Mouse (Mus musculus): Measurements from ENCODE around the gene Ltbp2. TPM values are rescaled to one million over a fixed set of nuclear protein-coding genes. Genes with fewer than 3 reads are reported as not detected.
A peak's percentile ranks its signal among the peaks of the same experiment; 100 is the strongest.

Ltbp2 gene
- total and polyA plus RNA-seq, 3 experiments: 6.6 to 11.9 (median 11.8) TPM

DNA sequence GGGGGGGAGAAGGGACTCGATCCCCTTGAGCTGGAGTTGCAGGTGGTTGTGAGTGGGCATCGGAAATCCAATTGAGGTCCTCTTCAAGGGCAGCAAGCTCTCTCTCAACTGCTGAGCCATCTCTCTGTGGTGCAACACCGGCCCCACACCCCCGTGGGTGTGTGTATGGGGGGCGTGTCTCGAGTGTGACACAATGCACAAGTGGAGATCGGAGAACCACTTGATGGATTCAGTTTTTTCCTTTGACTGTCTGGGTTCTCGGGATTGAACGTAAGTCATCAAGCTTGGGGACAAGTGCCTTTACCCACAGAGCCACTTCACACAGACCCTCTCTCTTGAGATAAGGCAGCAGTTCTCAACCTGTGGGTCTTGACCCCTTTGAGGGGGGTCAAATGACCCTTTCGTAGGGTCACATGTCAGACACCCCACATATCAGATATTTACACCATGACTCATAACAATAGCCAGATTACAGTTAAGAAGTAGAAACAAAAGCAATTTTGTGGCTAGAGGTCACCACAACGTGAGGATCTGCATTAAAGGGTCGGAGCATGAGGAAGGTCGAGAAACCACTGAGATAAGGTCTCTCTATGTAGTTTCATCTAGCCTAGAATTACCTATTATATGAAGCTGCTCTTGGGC is 112.6 kb downstream of the Ltbp2 start:
- DNase-seq: no peak

DNA sequence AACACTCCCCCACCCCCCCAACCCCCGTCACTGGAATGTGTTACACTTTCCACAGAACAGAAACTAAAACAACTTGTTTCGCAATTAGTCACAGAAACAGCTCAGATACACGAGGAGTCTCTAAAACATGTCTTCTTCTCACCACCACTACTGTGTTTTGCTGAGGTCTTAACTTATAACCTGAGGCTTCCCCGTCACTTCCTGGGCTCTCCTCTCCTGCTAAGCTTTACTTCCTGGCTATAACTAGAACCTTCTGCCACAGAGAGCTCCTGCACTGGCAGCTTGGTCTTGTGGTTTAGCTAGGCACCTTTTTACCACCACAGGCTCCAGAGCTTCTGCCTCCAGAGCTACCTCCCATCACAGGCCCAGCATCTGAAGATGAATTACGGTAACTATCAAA is 113.8 kb downstream of the Ltbp2 start:
- DNase-seq: no peak

DNA sequence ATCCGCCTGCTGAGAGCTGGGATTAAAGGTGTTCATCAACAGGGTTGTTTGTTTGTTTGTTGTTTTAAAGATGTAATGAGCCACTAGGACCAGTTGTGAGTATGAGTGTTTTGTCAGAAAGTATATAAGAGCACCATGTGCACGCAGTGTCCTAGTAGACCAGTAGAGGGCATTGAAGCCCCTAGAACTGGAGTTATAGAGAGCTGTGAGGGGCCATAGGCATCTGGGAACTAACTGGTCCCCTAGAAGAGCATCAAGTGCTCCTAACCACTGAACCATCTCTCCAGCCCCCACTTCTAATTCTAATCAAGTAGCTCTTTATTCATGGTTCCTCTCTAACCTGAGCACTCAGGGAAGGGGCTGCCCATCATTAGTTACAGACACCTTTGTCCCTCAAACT is 117.3 kb downstream of the Ltbp2 start:
- no peak for DNase-seq

DNA sequence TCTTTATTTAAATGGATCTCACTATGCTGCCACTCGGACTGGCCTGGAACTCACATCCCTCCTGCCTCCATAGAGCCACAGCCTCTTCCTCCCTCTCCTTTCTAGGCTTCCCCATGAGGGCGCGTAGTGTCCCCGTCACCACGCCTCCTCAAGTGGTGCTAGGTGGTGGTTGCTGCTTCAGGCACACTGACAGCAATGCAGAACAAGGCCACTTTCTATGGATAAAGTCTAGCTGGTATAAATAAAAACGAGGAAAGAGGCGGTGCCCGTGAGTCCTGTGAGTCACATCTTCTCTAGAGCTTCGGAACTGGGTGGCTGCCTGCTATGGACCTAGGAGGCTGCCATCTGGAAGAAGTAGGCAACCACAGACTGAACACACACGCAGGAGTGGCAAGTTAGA is 120.3 kb downstream of the Ltbp2 start:
- DNase-seq: no peak

DNA sequence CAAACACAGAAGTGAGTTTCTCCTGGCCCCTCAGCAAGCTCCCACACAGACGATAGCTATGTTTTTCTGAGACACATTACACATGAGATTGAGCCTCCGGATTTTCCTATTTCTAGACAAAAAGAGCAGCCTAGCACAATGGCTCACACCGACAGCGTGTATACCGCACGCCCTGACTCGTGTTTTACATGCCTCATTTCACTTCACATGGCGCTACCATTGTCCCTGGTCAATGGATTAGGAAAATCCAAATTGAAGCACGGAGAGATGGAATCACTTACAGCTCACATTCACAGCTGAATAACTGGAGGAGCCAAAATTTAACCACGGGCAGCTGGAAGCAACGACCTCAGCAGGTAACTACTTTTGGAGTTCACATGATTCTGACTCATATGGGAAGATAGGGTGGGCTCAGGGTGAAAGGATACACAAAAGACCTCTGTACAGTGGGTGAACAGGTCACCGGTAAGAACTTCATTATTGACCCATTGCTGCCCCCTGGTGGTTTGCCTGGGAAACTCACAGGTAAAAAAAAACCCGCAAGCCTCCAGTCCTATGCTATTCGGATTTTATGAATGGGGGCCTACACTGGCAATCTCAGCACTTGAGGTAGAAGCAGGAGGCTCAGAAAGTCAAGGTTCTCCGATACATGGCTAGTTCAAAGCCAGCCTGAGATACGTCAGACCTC is 121.2 kb downstream of the Ltbp2 start:
- peak; percentile 44 for DNase-seq

DNA sequence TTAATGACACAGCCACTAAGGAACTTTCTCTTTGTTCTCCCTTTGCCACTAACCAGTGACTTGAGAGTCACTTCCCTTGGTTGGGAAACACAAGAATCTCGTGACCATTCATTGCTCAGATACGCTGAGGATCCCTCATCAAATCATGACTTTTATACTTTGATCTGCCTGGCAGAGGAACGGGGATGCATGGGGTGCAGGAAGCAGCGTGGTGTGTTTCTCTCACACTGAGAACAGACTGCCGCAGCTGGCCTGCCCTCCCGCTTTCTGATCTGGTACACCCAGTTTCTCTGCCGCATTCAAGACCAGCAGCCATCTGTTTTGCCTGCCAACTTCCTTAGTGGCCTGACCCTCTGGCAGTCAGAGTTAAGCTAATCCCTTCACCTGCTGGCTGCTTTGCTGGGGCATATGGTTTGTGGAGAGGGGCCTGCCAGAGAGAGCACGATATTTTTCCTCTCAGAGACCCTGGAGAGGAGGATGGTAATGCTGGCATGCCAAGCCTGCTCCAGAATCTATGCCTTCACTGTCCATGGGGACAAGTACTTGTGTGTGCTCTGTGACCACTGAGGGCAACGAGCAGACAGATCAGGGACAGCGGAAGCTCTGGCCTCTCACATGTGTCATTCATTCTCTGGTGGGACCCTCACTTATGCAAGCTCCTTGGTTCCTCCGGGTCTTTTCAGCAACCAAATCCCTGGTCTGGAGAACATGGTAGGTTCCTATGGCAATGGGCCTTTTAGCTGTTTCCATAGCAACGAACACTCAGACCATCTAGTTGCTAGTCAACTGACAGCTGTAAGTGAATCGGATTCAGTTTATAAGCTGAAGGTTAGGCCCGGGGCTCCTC is 124.0 kb downstream of the Ltbp2 start:
- no peak for DNase-seq

DNA sequence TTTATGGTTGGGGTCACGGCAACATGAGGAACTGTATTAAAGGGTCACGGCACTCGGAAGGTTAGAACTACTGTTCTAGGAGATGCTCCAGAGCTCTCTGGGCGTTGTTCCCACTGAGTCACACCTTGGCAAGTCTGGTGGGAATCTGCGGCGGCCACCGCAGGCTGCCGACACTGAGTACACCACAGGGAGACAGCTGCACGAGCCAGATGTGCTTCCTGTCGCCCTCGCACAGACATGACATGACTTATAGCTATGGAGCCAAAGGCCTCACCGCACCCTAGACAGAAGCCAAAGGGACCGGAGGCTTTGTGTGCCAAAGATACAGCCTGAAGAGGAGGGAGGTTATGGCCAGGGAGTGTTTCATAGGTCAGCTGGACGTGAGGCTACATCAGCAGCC is 125.7 kb downstream of the Ltbp2 start:
- peak; percentile 66 for DNase-seq

DNA sequence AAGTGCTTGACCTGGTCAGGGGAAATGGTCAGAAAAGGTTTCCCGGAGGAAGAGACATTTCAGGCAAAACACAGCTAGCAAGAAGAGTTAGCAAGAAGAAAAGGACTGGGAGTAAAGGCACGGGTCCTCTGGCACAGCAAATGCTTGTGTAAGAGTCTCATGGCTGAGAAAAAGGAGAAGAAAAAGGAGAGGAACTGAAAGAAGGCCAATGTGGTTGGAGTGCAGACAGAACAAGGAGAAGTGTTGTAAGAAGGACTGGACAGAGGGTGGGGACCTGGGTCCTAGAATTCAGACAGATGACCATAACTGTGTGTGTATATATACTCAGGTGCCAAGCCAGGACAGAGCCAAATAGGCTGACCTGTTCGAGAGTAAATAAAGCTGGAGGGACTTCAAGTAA is 128.2 kb downstream of the Ltbp2 start:
- no peak for DNase-seq

DNA sequence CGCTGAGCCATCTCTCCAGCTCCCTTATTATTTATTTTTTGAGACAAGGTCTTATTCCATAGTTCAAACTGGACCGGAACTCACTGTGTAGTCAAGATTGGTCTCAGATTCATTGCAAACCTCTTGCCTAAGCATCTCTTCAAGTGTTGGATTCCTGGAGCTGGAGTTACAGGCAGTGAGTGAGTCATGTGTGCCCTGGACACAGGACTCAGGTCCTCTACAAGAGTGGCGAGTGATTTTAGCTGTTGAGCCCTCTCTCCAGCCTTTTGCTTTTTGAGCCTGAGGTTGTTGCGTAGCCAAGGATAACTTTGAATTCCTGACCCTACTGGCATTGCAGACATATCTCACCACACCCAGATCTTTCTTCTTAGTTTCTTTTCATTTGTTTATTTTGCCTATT is 130.6 kb downstream of the Ltbp2 start:
- DNase-seq: no peak

DNA sequence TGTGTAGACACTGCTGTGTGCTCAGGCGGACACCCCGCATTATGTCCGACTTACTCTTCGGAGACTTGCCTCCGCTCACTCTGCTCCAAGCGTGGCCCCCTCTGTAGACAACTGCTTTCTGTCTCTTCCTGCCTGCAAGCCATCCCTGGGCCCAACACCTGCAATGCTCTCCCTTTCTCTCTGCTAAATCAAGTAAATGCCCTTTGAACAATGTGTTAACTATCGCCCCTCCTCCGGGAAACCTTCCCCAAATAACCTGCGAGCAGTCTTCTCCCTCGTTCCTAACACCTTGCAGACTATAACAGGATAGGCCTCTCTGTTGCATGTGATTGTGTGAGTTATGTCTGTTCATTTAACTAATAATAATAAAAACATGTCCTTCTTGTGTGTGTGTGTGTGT is 132.8 kb downstream of the Ltbp2 start:
- DNase-seq: no peak

DNA sequence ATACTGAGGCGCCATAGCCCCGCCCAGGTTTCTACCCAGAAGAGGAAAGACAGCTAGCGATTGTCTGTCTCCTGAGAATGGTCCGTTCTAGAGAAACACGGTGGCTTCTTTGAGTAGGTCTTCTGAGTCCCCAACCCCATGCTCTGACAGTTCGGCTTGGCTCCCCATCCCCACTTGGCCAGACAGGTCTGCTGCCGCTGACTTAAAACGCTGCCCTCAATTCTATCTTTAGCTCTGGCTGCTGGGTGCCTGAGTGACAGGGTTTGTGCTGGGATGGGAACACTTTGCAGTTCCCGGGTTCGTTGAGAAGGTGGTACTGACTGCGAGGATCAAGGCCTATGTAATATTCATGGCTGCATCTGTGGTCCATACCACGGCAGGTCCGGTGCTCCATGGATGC is 143.0 kb downstream of the Ltbp2 start:
- DNase-seq: no peak

Other genes with a start within 250 kb of the Ltbp2 start
- not detected for gene Vrtn, start 235.5 kb downstream of the Ltbp2 start, total RNA-seq (2021)
- gene Vrtn, start 235.5 kb downstream of the Ltbp2 start, polyA plus RNA-seq (2012; rRNA removed): not detected in 2 replicates
- not detected for gene Syndig1l, start 177.7 kb downstream of the Ltbp2 start, total RNA-seq (2021)
- gene Syndig1l, start 177.7 kb downstream of the Ltbp2 start, polyA plus RNA-seq (2012; rRNA removed): not detected in 2 replicates
- 100 to 1,000 TPM in 1 of 2 experiments, 10 to 100 TPM in 1; 85.4 to 100 TPM for gene Npc2, start 103.4 kb downstream of the Ltbp2 start, total RNA-seq (2021)
- gene Npc2, start 103.4 kb downstream of the Ltbp2 start, polyA plus RNA-seq (2012; rRNA removed): 126 and 165 TPM in 2 replicates
- gene Isca2, start 103.3 kb downstream of the Ltbp2 start, total RNA-seq (2021): 10 to 100 TPM; 76.0 to 80.8 TPM
- 42.1 and 54.5 TPM in 2 replicates for gene Isca2, start 103.3 kb downstream of the Ltbp2 start, polyA plus RNA-seq (2012; rRNA removed)
- gene Fcf1, start 94.4 kb upstream of the Ltbp2 start, total RNA-seq (2021): 100 to 1,000 TPM in 1 of 2 experiments, 10 to 100 TPM in 1; 89.4 to 117 TPM
- 10.6 and 10.9 TPM in 2 replicates for gene Fcf1, start 94.4 kb upstream of the Ltbp2 start, polyA plus RNA-seq (2012; rRNA removed)
- 10 to 100 TPM; 29.6 to 33.5 TPM for gene Arel1, start 94.4 kb upstream of the Ltbp2 start, total RNA-seq (2021)
- 19.1 and 20.2 TPM in 2 replicates for gene Arel1, start 94.4 kb upstream of the Ltbp2 start, polyA plus RNA-seq (2012; rRNA removed)
- 10 to 100 TPM; 37.6 to 49.2 TPM for gene Ylpm1, start 119.8 kb upstream of the Ltbp2 start, total RNA-seq (2021)
- gene Ylpm1, start 119.8 kb upstream of the Ltbp2 start, polyA plus RNA-seq (2012; rRNA removed): 12.7 and 23.7 TPM in 2 replicates
- 1 to 10 TPM; 3.2 to 5.3 TPM for gene Prox2, start 234.2 kb upstream of the Ltbp2 start, total RNA-seq (2021)
- 2.6 and 2.8 TPM in 2 replicates for gene Prox2, start 234.2 kb upstream of the Ltbp2 start, polyA plus RNA-seq (2012; rRNA removed)
- gene Dlst, start 234.3 kb upstream of the Ltbp2 start, total RNA-seq (2021): 100 to 1,000 TPM; 347 to 398 TPM
- 107 and 114 TPM in 2 replicates for gene Dlst, start 234.3 kb upstream of the Ltbp2 start, polyA plus RNA-seq (2012; rRNA removed)

Measured in adrenal gland, adult 2 months (tissue).